ENCODE assay signal across 27 mouse cellular contexts in genomic region chr14:115830485-115830884, GRCm38 (mm10).
DNase-seq lines count a peak whose midpoint lies in the region; ATAC-seq and TF ChIP-seq lines count a peak whose summit lies in the region.
"Had no signal": no experiment of that assay in that cellular context is flagged by ENCODE, and none has a peak within 500 bp of the region (broad histone marks: within the 10 kb centered on the region; RNA-seq: fewer than 3 reads in every experiment).

No protein-coding gene starts in this region.

- H3K9ac ChIP-seq in hindbrain, embryonic 15.5 days: no peak overlapping the region
- no peak overlapping the region for H3K9ac ChIP-seq in hindbrain, embryonic 12.5 days
- H3K9ac ChIP-seq in liver, embryonic 12.5 days: no peak overlapping the region
- H3K9ac ChIP-seq in liver, embryonic 11.5 days (ENCODE audit: low read depth, low read length): no peak overlapping the region
- no peak overlapping the region for H3K9ac ChIP-seq in ES-E14 (ENCODE audit: insufficient read depth, low read depth, low read length, poor library complexity, severe bottlenecking)
- H3K9ac ChIP-seq: embryonic facial prominence, embryonic 13.5 days; heart, embryonic 13.5 days; hindbrain, embryonic 14.5 days; liver, embryonic 15.5 days; midbrain, embryonic 15.5 days; neural tube, embryonic 13.5 days had no signal

- 78% methylated on average over 5 of the region's 5 CpGs for whole genome bisulfite sequencing in hindbrain, embryonic 15.5 days
- 66% methylated on average over 5 of the region's 5 CpGs for WGBS in hindbrain, embryonic 12.5 days
- 50% methylated on average over 5 of the region's 5 CpGs for WGBS in liver, embryonic 12.5 days (ENCODE audit: insufficient replicate concordance)
- WGBS in liver, embryonic 11.5 days: 43% methylated on average over 5 of the region's 5 CpGs

- no peaks in the 10 kb centered on the region for H3K27me3 ChIP-seq in hindbrain, embryonic 15.5 days
- H3K27me3 ChIP-seq in hindbrain, embryonic 12.5 days: no peaks in the 10 kb centered on the region
- no peaks in the 10 kb centered on the region for H3K27me3 ChIP-seq in liver, embryonic 12.5 days (replicated peaks)
- H3K27me3 ChIP-seq in liver, embryonic 11.5 days (replicated peaks; ENCODE audit: control insufficient read depth, insufficient read depth, low read length): no peaks in the 10 kb centered on the region
- H3K27me3 ChIP-seq: embryonic facial prominence, embryonic 13.5 days; heart, embryonic 13.5 days; liver, embryonic 15.5 days; midbrain, embryonic 15.5 days; neural tube, embryonic 13.5 days had no signal

- no peaks in the 10 kb centered on the region for H3K36me3 ChIP-seq in hindbrain, embryonic 15.5 days
- no peaks in the 10 kb centered on the region for H3K36me3 ChIP-seq in hindbrain, embryonic 12.5 days
- no peaks in the 10 kb centered on the region for H3K36me3 ChIP-seq in liver, embryonic 12.5 days
- H3K36me3 ChIP-seq in liver, embryonic 11.5 days (ENCODE audit: control insufficient read depth, insufficient read depth, low read length): no peaks in the 10 kb centered on the region
- H3K36me3 ChIP-seq in ES-E14 (ENCODE audit: control insufficient read depth, insufficient read depth, low read length, poor library complexity, severe bottlenecking): no peaks in the 10 kb centered on the region
- H3K36me3 ChIP-seq: embryonic facial prominence, embryonic 13.5 days; heart, embryonic 13.5 days; liver, embryonic 15.5 days; midbrain, embryonic 15.5 days; neural tube, embryonic 13.5 days had no signal

- H3K4me1 ChIP-seq in hindbrain, embryonic 15.5 days (replicated peaks): no peaks in the 10 kb centered on the region
- no peaks in the 10 kb centered on the region for H3K4me1 ChIP-seq in hindbrain, embryonic 12.5 days
- peaks cover 5% of the 10 kb centered on the region; the same call in 1 of the 2 replicates for H3K4me1 ChIP-seq in liver, embryonic 12.5 days
- no peaks in the 10 kb centered on the region for H3K4me1 ChIP-seq in liver, embryonic 11.5 days (replicated peaks; ENCODE audit: control insufficient read depth, insufficient read depth, low read length)
- H3K4me1 ChIP-seq in ES-E14 (ENCODE audit: control insufficient read depth in 2 of 2, insufficient read depth in 2 of 2, low read length in 2 of 2, poor library complexity in 1 of 2): no peaks in the 10 kb centered on the region
- H3K4me1 ChIP-seq: embryonic facial prominence, embryonic 13.5 days; heart, embryonic 13.5 days; liver, embryonic 15.5 days; midbrain, embryonic 15.5 days; neural tube, embryonic 13.5 days had no signal

- no peak overlapping the region for H3K27ac ChIP-seq in hindbrain, embryonic 15.5 days (replicated peaks)
- H3K27ac ChIP-seq in hindbrain, embryonic 12.5 days: no peak overlapping the region
- H3K27ac ChIP-seq in liver, embryonic 12.5 days: no peak overlapping the region
- no peak overlapping the region for H3K27ac ChIP-seq in liver, embryonic 11.5 days (ENCODE audit: low read depth, low read length)
- no peak overlapping the region for H3K27ac ChIP-seq in ES-E14 (ENCODE audit: insufficient read depth, low read depth, low read length, poor library complexity, severe bottlenecking)
- H3K27ac ChIP-seq: embryonic facial prominence, embryonic 13.5 days; heart, embryonic 13.5 days; hindbrain, embryonic 14.5 days; liver, embryonic 15.5 days; midbrain, embryonic 15.5 days; neural tube, embryonic 13.5 days had no signal

- peak; percentile 5 for DNase-seq in adrenal gland, postnatal 10 days
- no peak for DNase-seq in adrenal gland, adult 18-20 months (ENCODE audit: low spot score in 2 of 2)
- no peak for DNase-seq in liver, embryonic 11.5 days (ENCODE audit: low spot score)
- DNase-seq in ES-E14 (ENCODE audit: low read depth, low spot score): no peak
- no peak for DNase-seq in thymus, adult 18-20 months
- DNase-seq: adrenal gland, adult 8-10 months; cerebellum, adult 18-20 months; cerebellum, postnatal 14 days; gastrocnemius, postnatal 25 days; heart, adult 18-20 months; heart, postnatal 14 days; kidney, adult 11 months; kidney, postnatal 10 days; retina, postnatal 1 day; thymus, postnatal 25 days had no signal

- H3K9me3 ChIP-seq in hindbrain, embryonic 15.5 days: no peaks in the 10 kb centered on the region
- no peaks in the 10 kb centered on the region for H3K9me3 ChIP-seq in hindbrain, embryonic 12.5 days (replicated peaks)
- no peaks in the 10 kb centered on the region for H3K9me3 ChIP-seq in liver, embryonic 12.5 days (replicated peaks)
- no peaks in the 10 kb centered on the region for H3K9me3 ChIP-seq in liver, embryonic 11.5 days (ENCODE audit: control insufficient read depth, low read length)
- no peaks in the 10 kb centered on the region for H3K9me3 ChIP-seq in ES-E14 (ENCODE audit: control insufficient read depth, insufficient read depth, low read depth, low read length)
- H3K9me3 ChIP-seq: embryonic facial prominence, embryonic 13.5 days; heart, embryonic 13.5 days; liver, embryonic 15.5 days; midbrain, embryonic 15.5 days; neural tube, embryonic 13.5 days had no signal

- ATAC-seq in hindbrain, embryonic 15.5 days (ENCODE audit: low FRiP score, low read depth): 0 out of 2 replicates have a peak, but pooled peaks have one; percentile 23
- ATAC-seq in hindbrain, embryonic 12.5 days (ENCODE audit: low FRiP score): no peak
- ATAC-seq in liver, embryonic 12.5 days: peak; percentile 69
- ATAC-seq in liver, embryonic 11.5 days (replicated peaks; ENCODE audit: low FRiP score): no peak; the same call in 1 of the 2 replicates
- ATAC-seq: lung, postnatal 0 days had no signal

- H3K4me2 ChIP-seq in hindbrain, embryonic 15.5 days: no peak overlapping the region
- H3K4me2 ChIP-seq in hindbrain, embryonic 12.5 days (replicated peaks): no peak overlapping the region
- H3K4me2 ChIP-seq in liver, embryonic 12.5 days: no peak overlapping the region
- no peak overlapping the region for H3K4me2 ChIP-seq in liver, embryonic 11.5 days
- H3K4me2 ChIP-seq: embryonic facial prominence, embryonic 13.5 days; heart, embryonic 13.5 days; hindbrain, embryonic 14.5 days; liver, embryonic 15.5 days; midbrain, embryonic 15.5 days; neural tube, embryonic 13.5 days had no signal

- in situ Hi-C loops in ES-E14 (cut with MboI; ENCODE audit: low sequenced_read_pairs in 2 of 2, unreplicated experiment in 2 of 2): no loop called here

- no peak overlapping the region for H3K4me3 ChIP-seq in hindbrain, embryonic 15.5 days
- no peak overlapping the region for H3K4me3 ChIP-seq in hindbrain, embryonic 12.5 days
- no peak overlapping the region for H3K4me3 ChIP-seq in liver, embryonic 12.5 days
- no peak overlapping the region for H3K4me3 ChIP-seq in liver, embryonic 11.5 days (ENCODE audit: low read depth, low read length)
- H3K4me3 ChIP-seq in ES-E14 (ENCODE audit: insufficient read depth in 1 of 2, low read depth in 1 of 2, low read length in 2 of 2, poor library complexity in 1 of 2, severe bottlenecking in 1 of 2): no peak overlapping the region
- H3K4me3 ChIP-seq: embryonic facial prominence, embryonic 13.5 days; erythroblast, embryonic 14.5 days; heart, embryonic 13.5 days; liver, embryonic 15.5 days; midbrain, embryonic 15.5 days; myocyte; neural tube, embryonic 13.5 days had no signal

TF ChIP-seq in ES-E14, 5 proteins besides CTCF, POLR2A, EP300 and RAD21:
- peak; percentile 47; the same call in 1 of the 2 replicates for TF ChIP-seq MAFK (IDR thresholded peaks at IDR 0.05; ENCODE audit: insufficient read depth, low read depth, low read length)
- TF ChIP-seq HCFC1 (IDR thresholded peaks at IDR 0.05; ENCODE audit: borderline replicate concordance, insufficient read depth, low read length): no peak

Comparison
In these comparisons a context has a peak if more than half of its experiments do, and no peak if none do; other contexts are left out.
1. ATAC-seq: peak in hindbrain, embryonic 15.5 days (single experiment) and liver, embryonic 12.5 days (single experiment); none in hindbrain, embryonic 12.5 days (single experiment) and liver, embryonic 11.5 days (single experiment).